10 mouse cellular contexts compared by ENCODE assay signal in genomic region chr11:109902616-109903598, GRCm38 (mm10).
A peak's percentile ranks its signal among the peaks of the same experiment; 100 is the strongest.
DNase-seq lines count a peak whose midpoint lies in the region; ATAC-seq and TF ChIP-seq lines count a peak whose summit lies in the region.
"Had no signal": no experiment of that assay in that cellular context is flagged by ENCODE, and none has a peak within 500 bp of the region (broad histone marks: within the 10 kb centered on the region; RNA-seq: fewer than 3 reads in every experiment).

No protein-coding gene starts in this region.

- peaks cover 3% of the 10 kb centered on the region for H3K4me1 ChIP-seq in heart, adult 2 months (ENCODE audit: control insufficient read depth, insufficient read depth, low read length)
- H3K4me1 ChIP-seq in heart, postnatal 0 days (ENCODE audit: control insufficient read depth, insufficient read depth), result no peaks in the 10 kb centered on the region

- H3K9ac ChIP-seq in heart, adult 2 months (ENCODE audit: low read depth, low read length), result no peak overlapping the region
- no peak overlapping the region for H3K9ac ChIP-seq in heart, postnatal 0 days (replicated peaks; ENCODE audit: low read depth, low read length)

- TF ChIP-seq POLR2A in heart, adult 2 months (IDR thresholded peaks at IDR 0.05; ENCODE audit: insufficient read depth, low read depth, low read length), result no peak

- H3K9me3 ChIP-seq in heart, postnatal 0 days (replicated peaks; ENCODE audit: control insufficient read depth, low read length), result no peaks in the 10 kb centered on the region

- H3K27ac ChIP-seq in heart, adult 2 months, result peak overlapping the region; percentile 10
- H3K27ac ChIP-seq in heart, postnatal 0 days (ENCODE audit: low read depth), result 0 out of 2 replicates have a peak overlapping the region, but pooled peaks have one; percentile 12

- H3K4me2 ChIP-seq in heart, postnatal 0 days (ENCODE audit: low read depth, low read length), result no peak overlapping the region

- H3K4me3 ChIP-seq in heart, adult 2 months, result no peak overlapping the region
- H3K4me3 ChIP-seq in heart, postnatal 0 days (ENCODE audit: low read depth, low read length), result no peak overlapping the region

- ATAC-seq in heart, postnatal 0 days (ENCODE audit: insufficient read depth, low read depth), result peak; percentile 36; the same call in 1 of the 2 replicates

- no peaks in the 10 kb centered on the region for H3K27me3 ChIP-seq in heart, adult 2 months (ENCODE audit: control insufficient read depth, insufficient read depth, low read length)
- H3K27me3 ChIP-seq in heart, postnatal 0 days (ENCODE audit: control insufficient read depth, insufficient read depth, low read length), result no peaks in the 10 kb centered on the region

- intact Hi-C loops in heart, adult 2 months (cut with DNase I), result no loop called here
- intact Hi-C loops in heart, postnatal 25 days (cut with DNase I), result no loop called here

- no peaks in the 10 kb centered on the region for H3K79me2 ChIP-seq in heart, adult 2 months (replicated peaks; ENCODE audit: control insufficient read depth, insufficient read depth, low read length)

- DNase-seq in heart, adult 2 months, result no peak
- no peak for DNase-seq in heart, postnatal 25 days (ENCODE audit: low spot score)
- peak; percentile 6 for DNase-seq in right cerebral cortex, adult 18-20 months
- no peak for DNase-seq in right cerebral cortex, postnatal 4 days
- peak; percentile 33 for DNase-seq in heart, postnatal 0 days (ENCODE audit: low spot score)
- no peak for DNase-seq in natural killer cell, adult 2 months (ENCODE audit: low spot score in 2 of 2)
- DNase-seq in adrenal gland, postnatal 36 days, result no peak
- no peak for DNase-seq in urinary bladder, adult 2 months (ENCODE audit: low spot score)
- DNase-seq: cerebellum, adult 9-10 months; lung, adult 18-20 months had no signal

- 28% methylated on average over 6 of the region's 6 CpGs for WGBS in heart, adult 2 months
- WGBS in heart, postnatal 0 days, result 43% methylated on average over 6 of the region's 6 CpGs

- TF ChIP-seq EP300 in heart, adult 2 months (IDR thresholded peaks at IDR 0.05; ENCODE audit: insufficient read depth, low read depth, low read length), result no peak
- no peak for TF ChIP-seq EP300 in heart, postnatal 0 days (IDR thresholded peaks at IDR 0.05; ENCODE audit: low read depth)

- H3K36me3 ChIP-seq in heart, adult 2 months (ENCODE audit: control insufficient read depth, insufficient read depth, low read length), result peaks cover 2% of the 10 kb centered on the region; the same call in 1 of the 2 replicates
- no peaks in the 10 kb centered on the region for H3K36me3 ChIP-seq in heart, postnatal 0 days (replicated peaks; ENCODE audit: control insufficient read depth, insufficient read depth, low read length)

- no peak for TF ChIP-seq CTCF in heart, adult 2 months (IDR thresholded peaks at IDR 0.05)
- no peak for TF ChIP-seq CTCF in heart, postnatal 0 days (IDR thresholded peaks at IDR 0.05; ENCODE audit: low read depth)

Comparison
In these comparisons a context has a peak if more than half of its experiments do, and no peak if none do; other contexts are left out.
1. DNase-seq: peak in right cerebral cortex, adult 18-20 months (single experiment) and heart, postnatal 0 days (single experiment); none in heart, adult 2 months (0 of 2), heart, postnatal 25 days (single experiment), right cerebral cortex, postnatal 4 days (single experiment), natural killer cell, adult 2 months (0 of 2), adrenal gland, postnatal 36 days (0 of 2) and urinary bladder, adult 2 months (single experiment).